Mouse (Mus musculus) forebrain, embryonic 14.5 days (tissue): Measurements from ENCODE around the gene Kat5. TPM values are rescaled to one million over a fixed set of nuclear protein-coding genes. Genes with fewer than 3 reads are reported as not detected.

ENCODE experiments used
- ATAC-seq: fragments of 200-750 bp; cut with Nextera tagmentation; 2 replicates; pipeline ENCODE4 v1.8.0; 2017; ENCODE audit warnings: mild to moderate bottlenecking, moderate library complexity
- DNase-seq: peaks from one replicate; pipeline ENCODE4 v3.0.0-alpha.2; 2015; ENCODE audit warnings: low spot score
- H3K27ac ChIP-seq: fragments of 300-500 bp; sonication (generic); 2 replicates; pipeline ENCODE4 v1.5.1; 2014; ENCODE audit warnings: low read depth, mild to moderate bottlenecking, control low read depth, low read length, moderate library complexity
- H3K27me3 ChIP-seq: fragments of 300-500 bp; sonication (generic); replicated peaks from 2 replicates; pipeline ENCODE4 v1.6.1; 2014; ENCODE audit warnings: low read length, control low read depth, mixed read lengths; ENCODE audit not compliant: control insufficient read depth, insufficient read depth
- H3K36me3 ChIP-seq: fragments of 300-500 bp; sonication (generic); 2 replicates; pipeline ENCODE4 v1.6.1; 2014; ENCODE audit warnings: low read length, control low read depth; ENCODE audit not compliant: control insufficient read depth, insufficient read depth
- H3K4me1 ChIP-seq: fragments of 300-500 bp; sonication (generic); 2 replicates; pipeline ENCODE4 v1.6.1; 2014; ENCODE audit warnings: antibody characterized with exemption, low read length, control low read depth; ENCODE audit not compliant: control insufficient read depth, insufficient read depth
- H3K4me2 ChIP-seq: fragments of 300-500 bp; sonication (generic); 2 replicates; pipeline ENCODE4 v1.6.1; 2014; ENCODE audit warnings: mild to moderate bottlenecking, control low read depth, low read length
- H3K4me3 ChIP-seq: fragments of 300-500 bp; sonication (generic); 2 replicates; pipeline ENCODE4 v1.5.1; 2014; ENCODE audit warnings: low read depth, low read length, control low read depth
- H3K9ac ChIP-seq: fragments of 300-500 bp; sonication (generic); 2 replicates; pipeline ENCODE4 v1.6.1; 2014; ENCODE audit warnings: mild to moderate bottlenecking, low read length, control low read depth, moderate library complexity
- H3K9me3 ChIP-seq: fragments of 300-500 bp; sonication (generic); replicated peaks from 2 replicates; pipeline ENCODE4 v1.6.1; 2016; ENCODE audit warnings: low read length, control low read depth, mixed read lengths; ENCODE audit not compliant: control insufficient read depth
- WGBS: fragments of 180-500 bp; shearing (Covaris S2); extraction: QIAGEN DNeasy Blood & Tissue Kit; methylation state at CpG from one replicate; pipeline ENCODE4 v1.1.7; 2014; 5-methylcytosine and 5-hydroxymethylcytosine counted together
- polyA plus RNA-seq: library from polyadenylated mRNA; unstranded; fragments of >200 nt; fragmentation: Nextera tagmentation; extraction: Ambion mirVana; gene quantifications from 2 replicates; pipeline ENCODE4 v1.2.1, GENCODE M21; 2014

Kat5 gene
- polyA plus RNA-seq, 1 experiment from 2014 or later: 43.7 TPM

GRCm38 (mm10) chr19:5636571-5637041 is 26.6 kb upstream of the Kat5 start:
- 39% methylated on average over 12 of the region's 12 CpGs for WGBS
- H3K9ac ChIP-seq: peak overlapping the region; percentile 88
- peak overlapping the region; percentile 83 for H3K4me3 ChIP-seq
- H3K36me3 ChIP-seq: peaks cover 31% of the 10 kb centered on the region
- H3K4me1 ChIP-seq: peaks cover 8% of the 10 kb centered on the region; the same call in 1 of the 2 replicates
- DNase-seq (no peak), ATAC-seq (no peak)
- H3K27ac ChIP-seq: peak overlapping the region; percentile 81
- no peaks in the 10 kb centered on the region for H3K9me3 ChIP-seq
- H3K4me2 ChIP-seq: peak overlapping the region; percentile 68
- no peaks in the 10 kb centered on the region for H3K27me3 ChIP-seq

GRCm38 (mm10) chr19:5636036-5636570 is 26.1 kb upstream of the Kat5 start:
- peaks cover 26% of the 10 kb centered on the region for H3K36me3 ChIP-seq
- no peak overlapping the region for H3K27ac ChIP-seq
- ATAC-seq (no peak), DNase-seq (no peak)
- no peak overlapping the region for H3K4me3 ChIP-seq
- 84% methylated on average over 7 of the region's 7 CpGs for WGBS
- H3K9me3 ChIP-seq: no peaks in the 10 kb centered on the region
- H3K27me3 ChIP-seq: no peaks in the 10 kb centered on the region
- H3K4me2 ChIP-seq: no peak overlapping the region
- H3K9ac ChIP-seq: peak overlapping the region; percentile 88
- H3K4me1 ChIP-seq: peaks cover 8% of the 10 kb centered on the region; the same call in 1 of the 2 replicates

- ATAC-seq (no peak), DNase-seq (no peak)
- Histone ChIP-seq H3K9me3 (no peaks in the 10 kb centered on the region), H3K4me1 (peaks cover 3% of the 10 kb centered on the region; the same call in 1 of the 2 replicates), H3K4me3 (no peak overlapping the region), H3K27me3 (no peaks in the 10 kb centered on the region), H3K4me2 (no peak overlapping the region), H3K27ac (no peak overlapping the region), H3K36me3 (no peaks in the 10 kb centered on the region), H3K9ac (no peak overlapping the region)
- WGBS: 84% methylated on average over 9 of the region's 9 CpGs
These were observed 22.1 kb upstream of the Kat5 start for GRCm38 (mm10) chr19:5632120-5632519.

- ATAC-seq (no peak), DNase-seq (no peak)
- Histone ChIP-seq H3K4me2 (no peak overlapping the region), H3K36me3 (no peaks in the 10 kb centered on the region), H3K9me3 (no peaks in the 10 kb centered on the region), H3K27ac (no peak overlapping the region), H3K4me1 (no peaks in the 10 kb centered on the region), H3K27me3 (no peaks in the 10 kb centered on the region), H3K9ac (no peak overlapping the region), H3K4me3 (no peak overlapping the region)
These were observed 19.9 kb upstream of the Kat5 start for GRCm38 (mm10) chr19:5629907-5630306.

GRCm38 (mm10) chr19:5625311-5625710 is 15.3 kb upstream of the Kat5 start:
- Histone ChIP-seq H3K4me3 (no peak overlapping the region), H3K4me2 (no peak overlapping the region), H3K4me1 (no peaks in the 10 kb centered on the region), H3K9ac (no peak overlapping the region), H3K27ac (no peak overlapping the region), H3K36me3 (no peaks in the 10 kb centered on the region), H3K27me3 (no peaks in the 10 kb centered on the region), H3K9me3 (no peaks in the 10 kb centered on the region)
- ATAC-seq (no peak), DNase-seq (no peak)
- 87% methylated on average over 8 of the region's 8 CpGs for WGBS

- Histone ChIP-seq H3K9me3 (no peaks in the 10 kb centered on the region), H3K4me1 (no peaks in the 10 kb centered on the region), H3K4me2 (no peak overlapping the region), H3K9ac (no peak overlapping the region), H3K36me3 (no peaks in the 10 kb centered on the region), H3K27ac (no peak overlapping the region), H3K4me3 (no peak overlapping the region), H3K27me3 (no peaks in the 10 kb centered on the region)
- WGBS: 90% methylated on average over 5 of the region's 5 CpGs
- no peak for ATAC-seq
- DNase-seq: no peak
These were observed 11.8 kb upstream of the Kat5 start for GRCm38 (mm10) chr19:5621884-5622283.

GRCm38 (mm10) chr19:5620007-5620406 is 10.0 kb upstream of the Kat5 start:
- H3K27ac ChIP-seq: no peak overlapping the region
- no peak overlapping the region for H3K4me3 ChIP-seq
- no peak for ATAC-seq
- DNase-seq: no peak
- no peak overlapping the region for H3K4me2 ChIP-seq
- H3K36me3 ChIP-seq: no peaks in the 10 kb centered on the region
- no peaks in the 10 kb centered on the region for H3K27me3 ChIP-seq
- no peaks in the 10 kb centered on the region for H3K4me1 ChIP-seq
- H3K9me3 ChIP-seq: no peaks in the 10 kb centered on the region
- no peak overlapping the region for H3K9ac ChIP-seq
- WGBS: 84% methylated on average over 4 of the region's 4 CpGs

GRCm38 (mm10) chr19:5614953-5615352 is 4.9 kb upstream of the Kat5 start:
- no peak overlapping the region for H3K4me3 ChIP-seq
- peaks cover 5% of the 10 kb centered on the region; the same call in 1 of the 2 replicates for H3K4me1 ChIP-seq
- H3K9me3 ChIP-seq: no peaks in the 10 kb centered on the region
- peak; percentile 28 for DNase-seq
- H3K27me3 ChIP-seq: no peaks in the 10 kb centered on the region
- no peaks in the 10 kb centered on the region for H3K36me3 ChIP-seq
- no peak overlapping the region for H3K27ac ChIP-seq
- no peak for ATAC-seq
- 49% methylated on average over 2 of the region's 2 CpGs for WGBS
- H3K9ac ChIP-seq: no peak overlapping the region
- H3K4me2 ChIP-seq: no peak overlapping the region

- H3K36me3 ChIP-seq: peaks cover 9% of the 10 kb centered on the region
- no peak overlapping the region for H3K4me3 ChIP-seq
- 79% methylated on average over 3 of the region's 3 CpGs for WGBS
- no peak overlapping the region for H3K4me2 ChIP-seq
- no peak overlapping the region for H3K27ac ChIP-seq
- H3K9ac ChIP-seq: no peak overlapping the region
- ATAC-seq (no peak), DNase-seq (no peak)
- peaks cover 9% of the 10 kb centered on the region for H3K4me1 ChIP-seq
- no peaks in the 10 kb centered on the region for H3K27me3 ChIP-seq
- H3K9me3 ChIP-seq: no peaks in the 10 kb centered on the region
These were observed 2.9 kb upstream of the Kat5 start for GRCm38 (mm10) chr19:5612762-5613411.
